Mouse (Mus musculus) olfactory bulb, adult 2 months (tissue): ENCODE data around the gene Slc13a2. TPM values are rescaled to one million over a fixed set of nuclear protein-coding genes. Genes with fewer than 3 reads are reported as not detected.

ENCODE experiments used
- H3K27ac ChIP-seq: fragments of 200-500 bp; 2 replicates; pipeline ENCODE4 v1.5.1; 2012; ENCODE audit warnings: low read depth, low read length; ENCODE audit not compliant: insufficient read depth
- H3K4me1 ChIP-seq: fragments of 200-500 bp; 2 replicates; pipeline ENCODE4 v1.6.1; 2012; ENCODE audit warnings: low read length; ENCODE audit not compliant: control insufficient read depth, insufficient read depth
- H3K4me3 ChIP-seq: fragments of 200-500 bp; 2 replicates; pipeline ENCODE4 v1.5.1; 2012; ENCODE audit warnings: mild to moderate bottlenecking, low read depth, low read length, moderate library complexity; ENCODE audit not compliant: insufficient read depth
- CTCF ChIP-seq: fragments of 200-500 bp; IDR thresholded peaks from 2 replicates; pipeline ENCODE4 v1.5.1; 2012; ENCODE audit warnings: low read depth, mild to moderate bottlenecking, low read length, moderate library complexity; ENCODE audit not compliant: insufficient read depth
- POLR2A ChIP-seq: fragments of 200-500 bp; IDR thresholded peaks from 2 replicates; pipeline ENCODE4 v1.6.1; 2012; ENCODE audit warnings: mild to moderate bottlenecking, low read depth, low read length, moderate library complexity; ENCODE audit not compliant: insufficient read depth
- WGBS: fragments of 180-500 bp; shearing (Covaris S2); methylation state at CpG from one replicate; pipeline ENCODE4 v1.1.7; 2018; 5-methylcytosine and 5-hydroxymethylcytosine counted together
- polyA plus RNA-seq: library from polyadenylated mRNA; stranded (reverse); fragments of >200 nt; gene quantifications from 2 replicates; pipeline ENCODE4 v1.2.4, GENCODE M21; 2012; ENCODE audit warnings: low replicate concordance; ENCODE audit not compliant: missing spikeins, insufficient read depth, insufficient read length

Gene Slc13a2
- not detected in 2 replicates for polyA plus RNA-seq

DNA sequence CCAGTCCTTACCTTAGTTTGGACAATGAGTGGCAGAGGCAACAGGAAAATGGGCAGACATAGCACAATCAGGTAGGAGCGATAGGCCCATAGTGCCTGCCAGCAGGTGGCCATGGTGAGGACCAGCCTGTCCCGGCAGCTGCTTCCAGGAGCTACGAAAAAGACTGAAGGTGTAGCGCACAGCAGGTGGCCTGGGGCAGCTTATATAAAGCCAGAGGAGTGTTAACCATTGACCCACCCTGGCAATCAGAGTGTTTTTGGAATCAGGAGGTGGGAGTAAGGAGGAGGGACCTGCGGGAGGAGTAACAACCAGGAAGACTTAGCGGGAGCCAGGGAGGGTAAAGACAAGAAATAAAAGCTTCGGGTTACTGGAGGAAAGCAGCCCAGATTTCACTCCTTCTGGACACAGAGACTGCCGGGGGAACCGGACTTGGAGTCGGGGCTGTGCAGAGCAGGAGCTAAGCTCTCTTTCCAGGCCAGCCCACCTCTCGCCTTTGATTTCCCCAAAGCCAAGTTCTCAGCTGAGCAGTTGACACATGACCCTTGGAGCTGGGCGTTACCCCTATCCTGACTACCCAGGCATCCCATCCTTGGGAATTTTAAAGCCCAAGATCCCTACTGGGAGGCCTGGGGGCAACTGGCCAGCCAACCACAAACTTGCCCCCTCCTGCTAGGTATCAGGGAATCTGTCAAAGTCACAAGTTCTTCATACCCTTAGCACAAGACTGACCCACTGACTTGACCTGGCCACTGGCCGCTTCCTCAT lies at the start of gene Slc13a2:
Gene Slc13a2, minus strand, starts transcription at position 163 of the 765 bp plus-strand sequence.
- TF ChIP-seq CTCF (no peak), POLR2A (no peak)
- 35% methylated on average over 13 of the region's 13 CpGs for WGBS
- Histone ChIP-seq H3K27ac (no peak within 1 kb of the TSS), H3K4me3 (no peak within 1 kb of the TSS), H3K4me1 (0 out of 2 replicates have a peak, but pooled peaks cover 2% of the 10 kb centered on the region)

DNA sequence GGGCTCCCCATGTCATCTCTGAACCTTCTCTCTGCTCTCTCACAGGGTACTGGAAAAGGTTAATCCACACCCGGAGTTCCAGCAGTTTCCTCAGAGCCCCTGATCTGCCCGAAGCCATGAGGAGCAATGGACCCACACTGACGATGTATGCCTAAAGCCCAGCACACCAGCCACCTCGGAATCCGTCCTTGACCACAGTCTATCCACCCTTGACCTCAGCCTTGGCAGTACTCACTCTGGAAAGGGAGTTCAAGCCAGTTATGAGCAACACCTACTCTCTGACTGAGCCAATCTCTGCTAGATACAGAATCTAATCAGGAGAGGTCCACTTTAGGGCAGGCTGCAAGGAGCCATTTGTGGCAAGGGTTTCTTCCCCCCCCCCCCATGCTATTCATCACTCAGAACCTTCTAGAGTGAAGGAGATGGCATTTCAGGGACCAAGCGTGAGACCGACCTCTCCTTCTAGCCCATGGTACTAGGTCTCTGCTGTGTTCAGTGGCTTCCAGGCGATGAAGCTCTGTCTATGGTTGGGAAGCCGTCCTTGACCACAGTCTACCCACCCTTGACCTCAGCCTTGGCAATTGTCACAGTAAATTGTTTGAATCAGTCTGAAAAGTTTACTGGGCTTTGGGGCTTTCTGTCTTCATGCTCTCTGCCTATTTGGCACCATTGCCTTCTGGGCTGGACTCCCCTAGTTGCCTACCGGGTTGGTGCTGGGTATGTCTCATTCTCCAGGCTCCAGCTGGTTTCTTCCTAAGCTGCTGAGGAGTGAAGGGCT lies 49.5 kb upstream of the Slc13a2 start:
- Histone ChIP-seq H3K4me3 (no peak overlapping the region), H3K4me1 (peaks cover 4% of the 10 kb centered on the region), H3K27ac (no peak overlapping the region)
- WGBS = 93% methylated on average over 10 of the region's 10 CpGs
- TF ChIP-seq CTCF (no peak), POLR2A (no peak)

DNA sequence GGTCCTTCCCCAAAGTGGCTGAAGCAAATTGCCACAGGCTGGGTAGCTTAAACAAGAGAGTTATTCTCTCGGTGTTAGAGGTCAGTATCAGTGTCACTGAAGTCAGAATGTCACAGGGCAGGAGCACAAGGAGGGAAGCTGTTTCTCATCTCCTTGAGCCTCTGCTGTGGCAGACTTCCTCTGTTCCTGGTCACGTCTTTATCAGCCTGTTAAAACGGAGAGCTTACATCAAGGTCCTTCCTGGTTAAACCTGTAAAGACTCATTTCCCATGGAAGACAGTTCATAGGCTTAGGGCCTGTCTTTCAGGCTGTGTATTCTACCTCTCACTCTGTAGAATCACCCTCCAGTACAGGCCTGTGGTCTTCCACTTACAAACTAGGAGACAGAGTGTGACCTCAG lies 45.9 kb upstream of the Slc13a2 start:
- no peak overlapping the region for H3K27ac ChIP-seq
- no peak overlapping the region for H3K4me3 ChIP-seq
- WGBS = 84% methylated on average over 3 of the region's 3 CpGs
- no peak for TF ChIP-seq CTCF
- no peak for TF ChIP-seq POLR2A
- peaks cover 11% of the 10 kb centered on the region for H3K4me1 ChIP-seq

DNA sequence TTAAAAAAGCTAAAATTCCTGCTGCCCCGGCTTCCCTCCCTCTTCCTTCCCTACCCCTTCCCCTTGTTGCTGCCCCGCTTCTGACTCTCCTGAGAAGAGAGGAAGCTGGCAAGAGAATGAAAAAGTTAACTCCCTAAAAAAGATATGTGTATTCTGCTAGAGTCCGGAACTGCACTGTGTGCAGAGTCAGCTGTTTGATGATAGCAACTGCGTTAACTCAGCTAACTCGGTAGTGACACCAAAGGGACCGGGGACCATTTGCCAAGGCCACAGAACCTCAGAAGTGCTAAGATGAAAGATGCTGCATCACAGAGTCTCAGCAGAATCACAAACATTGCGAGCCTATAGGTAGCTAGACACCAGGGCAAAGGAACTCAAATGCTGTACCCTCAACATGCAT lies 45.5 kb upstream of the Slc13a2 start:
- TF ChIP-seq CTCF (no peak), POLR2A (no peak)
- Histone ChIP-seq H3K27ac (no peak overlapping the region), H3K4me3 (no peak overlapping the region), H3K4me1 (peaks cover 11% of the 10 kb centered on the region)
- WGBS = 91% methylated on average over 7 of the region's 7 CpGs

DNA sequence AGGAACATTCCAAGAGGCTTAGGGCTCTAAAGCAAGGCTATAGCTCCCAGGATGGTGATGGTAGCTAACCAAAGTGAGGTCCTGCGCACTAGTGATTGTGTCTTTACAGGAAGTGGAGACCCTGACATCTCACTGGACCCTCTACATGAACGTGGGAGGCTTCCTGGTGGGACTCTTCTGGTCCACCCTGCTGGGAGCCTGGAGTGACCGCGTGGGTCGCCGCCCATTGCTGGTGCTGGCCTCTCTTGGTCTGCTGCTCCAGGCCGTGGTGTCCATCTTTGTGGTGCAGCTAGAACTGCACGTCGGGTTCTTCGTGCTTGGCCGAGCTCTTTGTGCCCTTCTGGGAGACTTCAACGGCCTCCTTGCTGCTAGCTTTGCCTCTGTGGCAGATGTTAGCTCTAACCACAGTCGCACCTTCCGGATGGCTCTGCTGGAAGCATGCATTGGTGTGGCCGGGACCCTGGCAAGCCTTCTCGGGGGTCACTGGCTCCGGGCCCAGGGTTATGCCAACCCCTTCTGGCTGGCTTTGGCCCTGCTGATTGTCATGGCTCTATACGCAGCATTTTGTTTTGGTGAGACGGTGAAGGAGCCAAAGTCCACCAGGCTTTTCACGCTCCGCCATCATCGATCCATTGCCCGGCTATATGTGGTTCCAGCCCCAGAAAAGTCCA lies 44.4 kb upstream of the Slc13a2 start:
- Histone ChIP-seq H3K4me1 (peaks cover 11% of the 10 kb centered on the region), H3K27ac (no peak overlapping the region; the same call in 1 of the 2 replicates), H3K4me3 (peak overlapping the region; percentile 72)
- 43% methylated on average over 23 of the region's 23 CpGs for WGBS
- TF ChIP-seq POLR2A (no peak), CTCF (no peak)

DNA sequence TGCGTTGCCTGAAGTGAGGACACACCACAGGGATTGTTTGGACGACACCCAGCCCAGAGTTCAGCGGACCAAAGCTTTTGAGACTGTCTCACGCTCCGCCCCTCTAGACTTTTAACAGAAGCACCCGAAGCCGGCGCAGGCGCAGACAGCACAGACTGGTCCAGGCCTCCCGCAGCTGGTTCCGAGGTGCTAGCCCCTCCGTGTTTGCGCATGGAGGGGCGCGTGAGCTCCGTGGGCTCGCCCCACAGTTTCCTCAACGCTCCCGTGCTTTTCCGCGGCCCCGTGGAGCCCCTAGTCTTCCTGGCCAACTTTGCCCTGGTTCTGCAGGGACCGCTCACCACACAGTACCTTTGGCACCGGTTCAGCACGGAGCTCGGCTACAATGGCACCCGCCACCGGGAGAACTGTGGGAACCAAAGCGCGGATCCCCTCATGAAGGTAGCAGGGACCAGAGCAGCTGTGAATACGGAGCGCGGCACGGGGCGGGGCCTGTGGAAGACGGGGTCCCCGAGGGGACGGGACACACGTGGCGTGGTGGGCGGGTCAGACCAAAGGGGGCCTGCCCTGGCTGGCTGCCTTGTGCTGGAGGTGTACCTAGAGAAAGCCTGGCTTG lies 43.7 kb upstream of the Slc13a2 start, which contains the start of gene Slc46a1:
Gene Slc46a1, plus strand, starts transcription at position 130 of the 613 bp plus-strand sequence.
- H3K4me1 ChIP-seq = peaks cover 11% of the 10 kb centered on the region
- TF ChIP-seq CTCF (no peak), POLR2A (peak; percentile 36; the same call in 1 of the 2 replicates)
- WGBS = under 1% methylated on average over 41 of the region's 41 CpGs
- H3K4me3 ChIP-seq = peak within 1 kb of the TSS; percentile 72
- H3K27ac ChIP-seq = peak within 1 kb of the TSS; percentile 77

DNA sequence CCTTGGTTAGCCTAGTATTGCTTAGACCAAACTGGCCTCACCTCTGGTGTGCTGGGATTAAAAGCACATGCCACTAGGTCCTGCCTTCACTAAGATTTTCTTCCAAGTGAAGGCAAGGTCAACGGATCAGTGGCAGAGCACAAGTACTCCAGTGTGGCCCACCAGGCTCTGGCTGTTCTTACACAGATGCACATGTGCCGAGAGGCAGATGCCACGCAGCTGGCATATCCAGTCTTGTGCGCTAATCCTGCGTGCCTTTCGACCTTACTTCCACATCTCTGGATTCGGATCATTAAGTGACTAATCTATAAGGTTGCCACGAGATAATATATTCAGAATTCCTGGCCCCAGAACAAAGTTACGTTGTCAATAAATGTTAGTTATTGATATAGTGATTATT lies 43.1 kb upstream of the Slc13a2 start:
- H3K4me1 ChIP-seq = peaks cover 11% of the 10 kb centered on the region
- H3K4me3 ChIP-seq = peak overlapping the region; percentile 72
- H3K27ac ChIP-seq = no peak overlapping the region
- TF ChIP-seq CTCF (no peak), POLR2A (no peak)
- 29% methylated on average over 9 of the region's 9 CpGs for WGBS

DNA sequence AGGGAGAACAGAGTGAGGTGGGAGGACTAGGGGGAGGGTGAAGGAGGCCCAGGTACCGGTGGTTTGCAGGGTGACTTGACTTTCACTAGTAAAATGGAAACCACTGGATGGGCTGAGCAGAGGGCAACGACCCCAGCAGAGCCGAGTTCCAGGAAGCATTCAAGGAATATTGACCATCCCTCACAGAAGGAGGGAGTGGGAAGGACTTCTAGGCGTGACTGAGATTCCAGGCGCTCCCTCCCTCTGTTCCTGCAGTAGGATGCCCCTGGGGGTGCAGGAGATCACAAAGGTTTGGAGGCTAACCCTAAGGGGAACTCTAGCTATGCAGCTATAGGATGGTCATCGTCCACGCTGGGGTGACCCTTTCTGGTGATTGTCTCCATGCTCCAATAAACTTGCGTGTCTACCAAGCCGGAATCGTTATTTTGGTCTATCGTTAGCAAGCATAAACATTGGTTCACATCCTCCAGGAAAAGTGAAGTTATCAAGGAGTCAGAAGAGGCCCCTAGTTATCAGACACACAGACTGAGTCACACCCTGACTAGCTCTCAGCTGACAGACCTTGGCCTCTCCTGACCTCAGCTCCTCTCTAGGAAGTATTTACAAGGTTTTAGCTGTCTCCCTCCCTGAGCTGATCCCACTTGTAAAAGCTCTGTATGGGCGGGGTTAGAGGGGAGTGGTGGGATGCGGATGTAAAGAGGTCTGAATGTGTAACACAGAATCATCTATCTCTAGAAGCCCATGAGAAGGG lies 41.4 kb upstream of the Slc13a2 start:
- no peak for TF ChIP-seq CTCF
- no peak for TF ChIP-seq POLR2A
- no peak overlapping the region for H3K4me3 ChIP-seq
- H3K27ac ChIP-seq = no peak overlapping the region
- 72% methylated on average over 13 of the region's 13 CpGs for WGBS
- peaks cover 11% of the 10 kb centered on the region for H3K4me1 ChIP-seq
